Mouse (Mus musculus): ENCODE data around the gene Lcat. TPM values are rescaled to one million over a fixed set of nuclear protein-coding genes. Genes with fewer than 3 reads are reported as not detected.

Gene Lcat
- total RNA-seq, 2 experiments from 2014 or later: 22.8 to 26.4 TPM

GRCm38 (mm10) chr8:105892432-105892831, 50.8 kb downstream of the Lcat start:
- DNase-seq (ENCODE audit: low spot score in 2 of 2): peak in 1 of 2 experiments; percentile 41

GRCm38 (mm10) chr8:105890870-105891269, 52.3 kb downstream of the Lcat start:
- DNase-seq (ENCODE audit: low spot score in 2 of 2): peak; percentile 55 to 60

GRCm38 (mm10) chr8:105889756-105890465, 53.3 kb downstream of the Lcat start:
- no peak for DNase-seq (ENCODE audit: low spot score in 2 of 2)

Small RNA genes lying within 50 kb of the gene (microRNA-seq; reads per million reads assigned to microRNA genes)
- gene Mir7074: 0 reads per million in 2 experiments

Other genes with a start within 250 kb of the Lcat start
- gene Acd, start 242.3 kb downstream of the Lcat start, total RNA-seq (2021): 10 to 100 TPM; 53.7 to 57.3 TPM
- gene Pard6a, start 242.2 kb downstream of the Lcat start, total RNA-seq (2021): 10 to 100 TPM; 41.2 to 46.1 TPM
- under 1 TPM in 1 of 2 experiments, not detected in 1; 0.49 TPM for gene 4933405L10Rik, start 235.7 kb downstream of the Lcat start, total RNA-seq (2021)
- gene Enkd1, start 235.2 kb downstream of the Lcat start, total RNA-seq (2021): 10 to 100 TPM in 1 of 2 experiments, 1 to 10 TPM in 1; 9.5 to 11.2 TPM
- 10 to 100 TPM; 23.4 to 23.5 TPM for gene Gfod2, start 184.7 kb downstream of the Lcat start, total RNA-seq (2021)
- 10 to 100 TPM; 22.6 to 22.9 TPM for gene Ranbp10, start 116.0 kb downstream of the Lcat start, total RNA-seq (2021)
- gene Tsnaxip1, start 115.7 kb downstream of the Lcat start, total RNA-seq (2021): under 1 TPM in 1 of 2 experiments, not detected in 1; 0.26 TPM
- gene Cenpt, start 90.1 kb downstream of the Lcat start, total RNA-seq (2021): 10 to 100 TPM; 14.1 to 18.1 TPM
- gene Thap11, start 88.2 kb downstream of the Lcat start, total RNA-seq (2021): 10 to 100 TPM; 40.8 to 41.6 TPM
- gene Nutf2, start 82.8 kb downstream of the Lcat start, total RNA-seq (2021): 10 to 100 TPM; 24.8 to 29.0 TPM
- gene Edc4, start 62.5 kb downstream of the Lcat start, total RNA-seq (2021): 10 to 100 TPM; 62.8 to 65.0 TPM
- gene Nrn1l, start 49.8 kb downstream of the Lcat start, total RNA-seq (2021): 1 to 10 TPM; 3.6 to 4.1 TPM
- gene Pskh1, start 42.9 kb downstream of the Lcat start, total RNA-seq (2021): 1 to 10 TPM; 6.6 to 7.6 TPM
- 1 to 10 TPM; 1.9 to 2.4 TPM for gene Ctrl, start 9.5 kb downstream of the Lcat start, total RNA-seq (2021)
- gene Psmb10, start 4.9 kb downstream of the Lcat start, total RNA-seq (2021): 10 to 100 TPM; 92.9 to 93.3 TPM
- gene Slc12a4, start 22.7 kb upstream of the Lcat start, total RNA-seq (2021): 10 to 100 TPM; 17.3 to 19.2 TPM
- not detected for gene Dpep3, start 36.0 kb upstream of the Lcat start, total RNA-seq (2021)
- 10 to 100 TPM; 18.9 to 19.2 TPM for gene Dus2, start 48.0 kb upstream of the Lcat start, total RNA-seq (2021)
- not detected for gene Dpep2nb, start 62.6 kb upstream of the Lcat start, total RNA-seq (2021)
- gene Ddx28, start 68.5 kb upstream of the Lcat start, total RNA-seq (2021): 10 to 100 TPM; 14.5 to 17.2 TPM
- gene Nfatc3, start 115.5 kb upstream of the Lcat start, total RNA-seq (2021): 10 to 100 TPM; 10.5 to 12.4 TPM
- gene Esrp2, start 193.6 kb upstream of the Lcat start, total RNA-seq (2021): not detected
- gene Pla2g15, start 207.0 kb upstream of the Lcat start, total RNA-seq (2021): 10 to 100 TPM; 25.8 to 28.3 TPM
- gene Slc7a6, start 225.5 kb upstream of the Lcat start, total RNA-seq (2021): 10 to 100 TPM; 21.0 to 24.4 TPM